Mouse (Mus musculus) adrenal gland, adult 2 months (tissue): ENCODE measurements around the gene Col5a2. TPM values are rescaled to one million over a fixed set of nuclear protein-coding genes. Genes with fewer than 3 reads are reported as not detected.

Experiments
- DNase-seq: peaks from one replicate; pipeline ENCODE4 v3.0.0; 2021
- polyA plus RNA-seq: library from polyadenylated mRNA; depleted of rRNA; stranded (reverse); fragments of >200 nt; gene quantifications from 2 replicates; pipeline ENCODE4 v1.2.3, GENCODE M21; 2012; rRNA removed
- total RNA-seq, 2 experiments: library from RNA; stranded (reverse); gene quantifications; 2 replicates each; pipeline ENCODE4 v1.2.3; 2021

Col5a2 gene
- total and polyA plus RNA-seq, 3 experiments, result 1.3 to 10.6 (median 5.5) TPM

DNA sequence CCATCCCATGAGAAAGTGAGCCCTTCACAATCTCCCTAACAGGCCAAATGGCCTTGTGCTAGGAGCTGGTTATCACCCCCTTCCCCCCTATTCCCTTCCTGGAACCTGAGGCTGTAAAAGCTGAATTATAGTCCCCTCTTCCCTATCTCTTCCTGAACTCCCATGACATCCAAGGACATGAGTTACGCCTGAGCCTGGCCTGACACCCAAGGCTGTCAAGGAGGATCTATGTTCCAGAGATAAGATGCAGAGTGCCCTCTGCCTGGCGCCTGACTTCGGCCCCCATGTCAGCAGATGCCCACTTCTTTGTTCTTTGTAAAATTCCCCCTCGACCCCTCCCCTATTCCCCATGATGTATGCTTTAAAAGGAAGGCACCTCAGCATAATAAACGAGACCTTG is 73.9 kb downstream of the Col5a2 start:
- DNase-seq, result peak; percentile 33

- no peak for DNase-seq
Measured at GRCm38 (mm10) chr1:45423915-45424314, 79.2 kb downstream of the Col5a2 start.

DNA sequence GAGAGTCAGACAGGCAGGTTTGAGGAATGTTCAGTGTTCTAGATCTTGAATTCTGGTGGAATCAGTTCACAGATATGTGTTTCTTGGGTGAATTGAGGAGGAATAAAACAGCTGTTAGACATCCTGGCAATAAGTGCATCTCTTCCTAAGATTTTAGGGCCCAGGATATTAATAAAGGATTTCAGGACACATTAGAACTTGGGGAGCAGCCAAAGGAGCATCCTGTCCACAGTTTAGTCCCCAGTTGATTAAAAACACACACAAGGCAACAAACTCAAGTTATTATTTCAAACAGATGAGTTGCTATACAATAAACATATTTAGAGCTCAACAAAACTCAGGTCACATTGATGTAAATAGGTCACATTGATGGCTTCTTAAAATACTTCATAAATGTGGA is 82.5 kb downstream of the Col5a2 start:
- no peak for DNase-seq

GRCm38 (mm10) chr1:45419858-45420257 is 83.2 kb downstream of the Col5a2 start:
- DNase-seq, result no peak

- no peak for DNase-seq
Measured at GRCm38 (mm10) chr1:45381866-45382265, 121.2 kb downstream of the Col5a2 start.

DNA sequence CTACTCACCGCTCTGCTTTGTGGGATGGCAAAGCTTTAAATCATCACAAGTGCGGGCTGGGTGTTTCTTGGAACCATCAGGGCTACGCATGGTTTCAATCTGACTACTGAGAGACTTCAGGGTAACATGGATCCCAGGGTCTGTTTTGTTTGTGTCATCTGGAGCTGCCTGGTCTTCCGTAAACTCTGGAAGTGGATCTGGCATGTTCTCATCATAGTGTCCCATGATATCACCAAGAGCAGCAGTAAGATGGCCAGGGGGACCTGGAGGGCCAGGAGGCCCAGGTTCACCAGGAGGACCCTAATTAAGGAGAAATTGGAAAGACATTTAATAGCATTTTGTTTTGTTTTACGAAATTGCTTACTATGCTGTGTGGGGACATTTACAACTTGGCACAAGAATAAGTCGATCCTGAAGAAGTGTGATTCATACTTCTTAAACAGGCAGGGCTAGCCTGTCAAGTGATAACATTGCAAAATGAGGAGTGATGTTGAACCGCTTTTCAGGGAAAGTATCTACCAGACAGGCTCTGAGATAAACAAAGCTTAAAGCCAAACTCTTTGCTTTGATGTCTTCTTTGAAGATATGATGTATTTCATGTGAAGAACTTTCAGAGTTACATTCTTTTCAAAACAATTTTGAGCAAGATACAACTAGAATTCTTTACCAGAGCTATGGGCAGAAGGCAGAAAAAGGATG is 122.9 kb downstream of the Col5a2 start:
- no peak for DNase-seq

DNA sequence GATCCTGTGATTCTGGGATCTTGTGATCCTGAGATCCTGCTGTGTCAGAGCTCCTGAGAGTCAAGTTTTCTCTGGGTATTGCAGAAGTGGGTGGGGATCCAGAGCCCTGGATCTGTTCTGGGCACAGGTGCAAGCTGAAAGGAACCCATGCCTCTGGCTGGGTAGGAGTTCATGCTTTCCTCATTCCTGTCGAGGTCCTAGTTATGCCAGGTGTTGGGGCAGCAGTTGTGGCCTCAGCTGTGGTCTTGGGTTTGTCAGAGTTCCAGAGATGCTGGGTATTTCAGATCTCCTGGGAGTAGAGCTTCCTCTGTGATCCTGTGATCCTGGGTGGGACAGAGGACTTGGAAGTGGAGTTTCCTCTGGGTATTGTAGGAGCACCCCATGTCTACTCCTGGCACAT is 137.7 kb downstream of the Col5a2 start:
- no peak for DNase-seq

DNA sequence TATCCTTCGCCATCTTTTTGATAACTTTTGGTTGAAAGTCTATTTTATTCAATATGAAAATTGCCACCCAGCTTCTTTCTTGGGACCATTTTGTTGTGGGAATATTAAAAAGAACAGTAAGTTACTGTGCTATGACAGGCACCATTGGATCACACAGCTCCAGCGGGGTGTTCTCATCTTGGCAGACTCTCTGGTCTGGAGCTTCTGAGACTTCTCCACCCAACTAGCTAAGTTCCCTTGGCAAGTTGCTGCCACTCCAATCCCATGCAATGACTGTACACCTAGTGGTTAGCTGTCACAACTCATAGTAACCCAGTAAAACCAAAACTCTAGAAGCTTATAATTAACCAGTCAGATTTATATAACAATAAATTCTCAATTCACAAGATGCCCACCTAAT is 139.8 kb downstream of the Col5a2 start:
- no peak for DNase-seq

DNA sequence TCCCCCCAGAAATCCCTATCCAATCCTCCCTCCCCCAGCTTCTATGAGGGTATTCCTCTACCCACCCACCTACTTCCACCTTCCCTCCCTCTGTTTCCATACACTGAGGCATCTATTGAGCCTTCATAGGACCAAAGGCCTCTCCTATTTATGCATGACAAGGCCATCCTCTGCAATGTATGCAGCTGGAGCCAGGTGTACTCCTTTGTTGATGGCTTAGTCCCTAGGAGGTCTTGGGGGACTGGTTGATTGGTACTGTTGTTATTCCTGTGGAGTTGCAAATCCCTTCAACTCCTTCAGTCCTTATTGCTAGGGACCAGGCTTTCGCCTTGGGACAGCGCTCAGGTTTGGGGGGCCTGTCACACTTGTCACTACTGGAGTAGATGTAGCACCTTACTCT is 143.4 kb downstream of the Col5a2 start:
- no peak for DNase-seq

GRCm38 (mm10) chr1:45359147-45359546 is 143.9 kb downstream of the Col5a2 start:
- DNase-seq, result no peak

GRCm38 (mm10) chr1:45358020-45358419 is 145.1 kb downstream of the Col5a2 start:
- DNase-seq, result no peak

- peak; percentile 50 for DNase-seq
Measured at GRCm38 (mm10) chr1:45355944-45356343, 147.1 kb downstream of the Col5a2 start.

GRCm38 (mm10) chr1:45329149-45329548 is 173.9 kb downstream of the Col5a2 start:
- no peak for DNase-seq

Other genes starting within 250 kb of the Col5a2 start
- gene Col3a1, start 191.7 kb downstream of the Col5a2 start, total RNA-seq, result 100 to 1,000 TPM in 1 of 2 experiments, 10 to 100 TPM in 1; 72.7 to 156 TPM
- gene Col3a1, start 191.7 kb downstream of the Col5a2 start, polyA plus RNA-seq, result 13.0 and 15.8 TPM in 2 replicates